Mouse (Mus musculus) large intestine, adult 2 months (tissue): ENCODE measurements around the gene Lrrc51. TPM values are rescaled to one million over a fixed set of nuclear protein-coding genes. Genes with fewer than 3 reads are reported as not detected.

Experiments used
- DNase-seq: peaks from one replicate; pipeline ENCODE4 v3.0.0-alpha.2; 2012; ENCODE audit warnings: low read depth, low spot score
- WGBS: fragments of 180-500 bp; shearing (Covaris S2); methylation state at CpG from one replicate; pipeline ENCODE4 v1.1.7; 2018; 5-methylcytosine and 5-hydroxymethylcytosine counted together
- polyA plus RNA-seq: library from polyadenylated mRNA; depleted of rRNA; stranded (reverse); fragments of >200 nt; gene quantifications from 2 replicates; pipeline ENCODE4 v1.2.3, GENCODE M21; 2012; rRNA removed

The Lrrc51 gene
- 6.3 and 6.8 TPM in 2 replicates for polyA plus RNA-seq

DNA sequence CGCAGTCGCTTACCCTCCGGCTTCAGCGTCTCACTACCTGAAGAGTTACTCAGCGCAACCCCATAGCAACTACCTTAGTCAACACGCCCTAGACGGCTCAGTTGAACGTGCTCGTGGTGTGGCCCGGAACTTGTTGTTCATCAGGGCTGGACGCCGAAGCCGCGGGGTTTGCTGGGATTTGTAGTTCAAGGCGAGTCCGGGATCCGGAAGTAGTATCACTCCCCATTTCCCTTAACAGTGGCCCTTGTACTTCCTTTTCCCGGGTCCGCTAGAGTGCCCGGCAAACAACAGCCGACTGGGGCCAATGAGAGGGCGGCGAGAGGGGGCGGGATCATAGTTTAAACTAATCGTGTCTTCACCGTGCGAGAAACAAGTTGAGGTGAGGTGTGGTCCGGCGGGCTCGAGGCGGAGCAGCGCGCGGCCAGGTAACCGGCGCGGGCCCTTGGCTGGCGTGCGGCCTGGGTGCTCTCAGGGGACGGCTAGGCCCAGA, at the start of gene Lrrc51, which contains the start of gene Numa1:
Gene Lrrc51 (minus strand): TSS at position 145 of the 490 bp plus-strand sequence.
Gene Numa1 (plus strand): TSS at position 361 of the 490 bp plus-strand sequence.
- under 1% methylated on average over 40 of the region's 40 CpGs for WGBS
- peak; percentile 99 for DNase-seq

DNA sequence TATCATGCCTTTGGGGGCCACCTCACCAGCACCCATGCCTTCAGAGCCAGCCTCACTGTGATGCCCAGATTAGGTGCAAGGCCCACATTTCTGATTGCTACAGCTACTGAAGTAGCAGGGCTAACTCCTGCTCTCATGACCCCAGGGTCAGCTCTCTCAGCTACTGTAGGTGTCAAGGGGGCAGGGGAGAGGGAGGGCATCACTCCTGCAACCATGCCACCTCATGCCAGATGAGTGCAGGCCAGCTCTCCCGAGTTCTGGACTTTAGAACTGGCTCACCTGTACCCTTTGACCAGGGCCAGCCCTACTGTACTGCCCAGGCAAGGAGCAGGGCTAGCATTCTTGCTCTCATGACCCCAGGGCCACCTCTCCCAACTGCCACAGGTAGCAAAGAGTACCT, 49.0 kb upstream of the Lrrc51 start:
- no peak for DNase-seq
- WGBS, result 39% methylated on average over 1 of the region's 1 CpGs

DNA sequence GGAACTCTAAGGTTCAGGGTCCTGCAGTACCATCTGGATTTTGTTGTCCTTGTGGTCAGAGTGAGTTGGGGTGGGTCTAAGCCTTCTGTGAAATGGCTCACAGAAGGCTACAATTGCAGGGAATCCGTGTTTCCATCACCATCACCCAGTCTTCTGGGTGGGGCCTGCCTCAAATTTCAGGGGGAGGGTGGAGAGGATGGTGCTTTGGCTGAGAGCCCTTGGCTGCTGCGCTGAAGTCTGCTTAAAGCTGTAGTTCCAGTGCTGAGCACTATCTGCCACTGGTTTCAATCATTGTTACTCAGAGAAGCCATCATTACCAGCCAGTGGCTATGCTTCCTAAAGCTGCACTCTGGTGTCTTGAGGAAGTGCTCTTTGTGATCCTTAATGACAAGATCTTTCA, 40.8 kb upstream of the Lrrc51 start:
- 9% methylated on average over 2 of the region's 2 CpGs for WGBS
- DNase-seq, result no peak

DNA sequence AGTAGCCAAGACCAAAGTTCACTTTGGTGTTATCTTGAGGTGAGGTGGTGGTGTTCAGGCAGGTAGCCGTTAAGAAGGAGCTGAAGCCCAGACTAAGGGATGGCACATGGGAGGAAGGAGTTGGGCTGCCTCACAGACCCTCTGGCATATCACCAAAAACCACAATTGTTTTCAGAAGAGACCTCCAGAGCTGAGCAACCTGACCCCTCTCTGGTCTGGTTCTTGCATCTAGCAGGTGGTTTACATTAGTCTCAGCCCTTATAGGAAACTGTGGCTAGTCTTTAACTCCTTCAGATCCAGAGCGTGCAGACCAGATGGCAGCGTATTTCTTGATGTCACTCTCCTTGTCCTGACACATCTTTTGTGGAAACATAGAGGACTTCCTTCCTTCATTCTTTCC, 40.0 kb upstream of the Lrrc51 start:
- DNase-seq, result no peak
- WGBS, result 59% methylated on average over 3 of the region's 3 CpGs

DNA sequence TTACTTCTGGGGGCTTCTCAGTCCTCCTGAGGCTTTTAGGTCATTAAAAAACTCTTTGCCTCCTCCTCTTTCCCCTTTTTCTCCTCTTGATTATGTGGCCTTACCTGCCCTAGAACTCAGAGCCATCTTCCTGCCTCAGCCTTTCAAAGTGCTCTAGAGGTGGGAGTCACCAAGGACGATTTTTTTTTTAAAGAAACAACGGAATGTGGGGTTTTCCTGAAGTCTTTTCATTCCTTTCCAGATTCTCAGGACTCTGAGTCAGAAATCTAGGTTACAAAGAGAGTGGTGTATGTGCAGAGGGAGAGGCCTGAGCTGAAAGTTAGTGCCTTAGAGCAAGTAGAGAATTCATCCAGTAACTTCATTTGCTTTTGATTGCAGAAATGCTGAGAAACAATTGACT, 38.0 kb upstream of the Lrrc51 start:
- WGBS, result 12% methylated on average over 2 of the region's 2 CpGs
- no peak for DNase-seq

DNA sequence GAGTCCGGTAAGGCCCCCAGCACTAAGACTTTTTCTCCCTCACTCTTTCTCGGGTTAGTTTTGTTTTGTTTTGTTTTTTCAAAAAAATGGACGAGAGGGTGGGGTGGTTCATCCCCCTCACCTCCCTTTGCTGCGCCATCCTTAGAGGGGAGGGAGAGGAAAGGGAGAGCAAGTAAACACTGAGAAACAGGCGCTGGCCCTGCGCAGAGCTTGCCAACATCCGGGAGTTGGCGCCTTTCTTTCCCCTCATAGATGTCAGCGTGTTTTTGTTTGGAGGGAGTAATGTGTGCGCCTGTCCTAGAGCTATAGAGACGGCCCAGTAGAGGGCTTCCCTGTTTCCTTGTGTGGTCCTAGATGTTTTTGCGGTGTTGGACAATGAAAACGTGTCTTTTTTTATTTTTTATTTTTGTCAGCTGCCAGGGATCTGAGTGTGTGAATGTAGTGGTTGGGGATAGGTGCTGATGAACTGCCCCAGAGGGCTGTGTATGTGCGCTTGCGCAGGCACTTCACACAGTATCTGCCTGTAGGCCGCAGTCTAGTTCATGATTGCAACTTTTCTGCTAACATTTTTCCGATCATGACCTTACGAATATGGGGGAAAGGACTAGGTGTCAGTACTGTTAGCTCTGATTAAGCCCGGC, 37.2 kb upstream of the Lrrc51 start:
- no peak for DNase-seq
- under 1% methylated on average over 19 of the region's 19 CpGs for WGBS

DNA sequence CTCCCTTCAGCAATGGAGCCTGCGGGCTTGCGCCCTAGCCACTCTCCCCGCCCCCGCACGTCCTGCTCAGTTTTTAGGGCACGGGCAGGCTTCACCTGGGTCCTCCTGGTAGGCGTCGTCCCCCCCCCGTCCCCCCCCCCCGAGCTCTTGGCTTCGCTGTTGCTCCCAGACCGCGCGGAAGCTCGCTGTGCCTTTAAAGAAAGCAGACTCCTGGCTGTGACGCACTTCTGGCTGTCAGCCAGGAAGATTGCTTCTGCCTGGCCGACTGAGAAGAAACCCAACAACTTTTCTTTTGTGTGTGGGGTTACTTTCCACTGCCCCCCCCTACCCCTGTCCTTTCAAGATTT, 36.7 kb upstream of the Lrrc51 start:
- 1% methylated on average over 17 of the region's 17 CpGs for WGBS
- peak; percentile 94 for DNase-seq

DNA sequence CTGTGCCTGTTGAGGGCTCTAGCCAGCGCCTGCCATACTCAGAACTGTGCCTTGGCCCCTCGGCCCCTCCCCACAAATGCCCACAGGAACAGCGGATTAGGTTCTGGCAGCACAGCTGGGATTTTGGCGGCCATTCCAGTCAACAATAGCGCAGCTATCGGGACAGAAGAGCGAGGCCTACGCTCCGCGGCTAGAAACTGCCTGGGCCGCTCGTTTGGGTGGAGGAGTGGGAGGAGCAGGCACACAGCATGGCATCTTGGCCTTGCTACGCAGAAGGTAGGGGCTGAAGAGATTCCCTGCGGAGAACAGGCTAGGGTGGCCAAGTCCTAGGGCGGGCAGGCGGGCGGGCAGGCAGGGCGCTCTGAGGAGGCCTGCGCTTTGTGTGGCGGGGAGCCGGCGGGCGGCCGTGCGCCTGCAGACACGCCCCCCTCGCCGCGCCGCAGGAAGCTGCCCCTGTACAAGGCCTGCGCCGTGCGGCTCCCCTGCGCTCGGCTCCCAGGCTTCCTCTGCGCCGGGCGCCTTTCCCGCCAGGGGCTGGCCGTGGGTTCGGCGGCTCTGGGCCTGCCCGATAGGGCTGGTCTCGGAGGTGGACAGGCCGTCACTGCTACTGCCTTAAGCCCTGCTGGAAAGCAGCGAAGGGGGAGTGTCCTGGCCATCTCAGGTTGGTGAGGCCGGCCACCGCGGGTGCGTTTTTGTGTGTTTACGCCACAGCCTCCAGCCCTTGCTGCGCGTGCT, 36.2 kb upstream of the Lrrc51 start:
- 0% methylated on average over 49 of the region's 53 CpGs for WGBS
- no peak for DNase-seq

DNA sequence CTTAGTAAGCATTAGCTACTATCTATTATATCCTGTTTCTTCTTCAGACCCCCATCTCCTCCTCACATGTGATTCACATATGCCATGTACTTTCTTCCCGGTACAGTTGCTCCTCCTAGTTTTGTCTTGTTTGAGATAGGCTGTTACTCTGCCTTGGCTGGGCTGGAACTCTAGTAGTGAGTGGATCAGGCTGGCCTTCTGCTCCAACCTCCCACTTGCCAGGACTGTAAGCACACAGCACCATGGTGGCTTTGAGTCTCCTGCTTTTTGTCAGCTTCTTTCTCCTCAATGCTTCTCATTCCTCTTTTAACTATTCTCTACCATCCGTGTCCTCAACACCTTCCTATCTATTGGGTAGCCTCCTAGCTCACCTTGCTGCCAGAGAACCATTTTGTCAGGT, 35.1 kb upstream of the Lrrc51 start:
- DNase-seq, result no peak
- WGBS, result 50% methylated on average over 2 of the region's 2 CpGs

DNA sequence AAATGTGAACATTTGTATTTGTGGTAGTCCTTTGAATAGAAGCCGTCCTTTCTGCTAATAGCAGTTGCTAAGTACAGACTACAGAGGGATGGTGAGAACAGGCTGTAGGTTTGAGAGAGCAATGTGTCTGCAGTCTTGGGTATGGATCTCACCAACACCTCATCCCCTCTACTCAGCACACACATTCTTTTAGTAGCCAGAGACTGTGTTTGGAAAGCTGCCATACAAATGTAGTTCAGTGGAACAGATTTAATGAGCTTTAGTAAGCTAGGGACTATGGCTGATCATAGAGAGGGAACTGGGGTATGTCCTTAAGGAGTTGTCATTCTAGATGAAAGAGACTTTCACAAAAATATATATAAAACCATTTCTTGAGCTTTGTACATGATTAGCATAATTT, 33.6 kb upstream of the Lrrc51 start:
- 95% methylated on average over 1 of the region's 1 CpGs for WGBS
- DNase-seq, result no peak

DNA sequence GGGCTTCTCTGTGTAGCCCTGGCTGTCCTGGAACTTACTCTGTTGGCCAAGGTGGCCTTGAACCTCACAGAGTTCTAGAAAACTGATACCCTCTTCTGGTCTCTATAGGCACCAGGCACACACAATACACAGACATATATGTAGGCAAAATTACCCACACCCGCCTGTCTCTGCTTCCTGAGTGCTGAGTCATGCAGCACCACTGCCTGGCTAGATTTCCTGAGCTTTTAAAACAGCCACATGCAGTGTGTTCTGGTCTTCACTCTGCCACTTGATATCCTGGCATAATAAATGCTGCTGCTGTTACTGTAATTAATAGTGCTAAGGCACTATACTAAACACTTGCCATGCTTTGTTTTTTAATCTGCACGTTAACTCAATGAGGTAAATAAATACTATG, 31.9 kb upstream of the Lrrc51 start:
- DNase-seq, result no peak
- 39% methylated on average over 2 of the region's 2 CpGs for WGBS

DNA sequence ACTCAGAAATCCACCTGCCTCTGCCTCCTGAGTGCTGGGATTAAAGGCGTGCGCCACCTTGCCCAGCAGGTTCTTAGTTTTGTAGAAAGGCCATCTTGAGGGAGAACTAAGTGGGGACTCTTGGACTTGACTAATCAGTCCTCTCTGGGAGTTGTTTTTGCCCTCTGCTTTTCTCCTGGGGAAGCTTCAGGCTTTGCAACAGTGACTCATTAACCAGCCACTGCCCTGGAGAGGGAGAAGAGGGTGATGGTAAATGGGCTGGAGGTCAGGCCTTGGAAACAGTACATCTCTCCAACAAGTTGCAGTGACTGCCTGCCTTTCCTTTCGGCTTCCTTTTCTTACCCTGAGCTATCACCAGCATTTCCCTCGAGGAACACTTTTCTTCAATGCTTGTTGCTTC, 30.9 kb upstream of the Lrrc51 start:
- WGBS, result 47% methylated on average over 4 of the region's 4 CpGs
- no peak for DNase-seq

DNA sequence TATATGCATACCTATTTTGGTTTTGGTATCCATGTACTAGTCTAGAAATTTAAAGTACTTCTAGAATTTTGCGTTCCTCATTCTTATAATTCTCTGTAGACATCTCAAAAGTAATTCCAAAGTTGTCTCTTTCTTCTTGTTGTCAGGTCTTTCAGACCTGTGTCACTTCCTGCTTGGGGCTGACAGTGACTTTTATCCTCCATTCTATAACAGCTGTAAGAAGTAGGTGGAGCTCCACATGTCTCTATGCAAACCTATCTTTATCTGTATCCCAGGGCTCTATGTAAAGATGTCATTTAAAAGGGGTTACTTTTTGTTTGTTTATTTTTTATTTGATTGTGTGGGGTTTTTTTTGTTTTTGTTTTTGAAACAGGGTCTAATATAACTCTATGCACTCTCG, 29.9 kb upstream of the Lrrc51 start:
- no peak for DNase-seq
- WGBS, result 90% methylated on average over 2 of the region's 2 CpGs

DNA sequence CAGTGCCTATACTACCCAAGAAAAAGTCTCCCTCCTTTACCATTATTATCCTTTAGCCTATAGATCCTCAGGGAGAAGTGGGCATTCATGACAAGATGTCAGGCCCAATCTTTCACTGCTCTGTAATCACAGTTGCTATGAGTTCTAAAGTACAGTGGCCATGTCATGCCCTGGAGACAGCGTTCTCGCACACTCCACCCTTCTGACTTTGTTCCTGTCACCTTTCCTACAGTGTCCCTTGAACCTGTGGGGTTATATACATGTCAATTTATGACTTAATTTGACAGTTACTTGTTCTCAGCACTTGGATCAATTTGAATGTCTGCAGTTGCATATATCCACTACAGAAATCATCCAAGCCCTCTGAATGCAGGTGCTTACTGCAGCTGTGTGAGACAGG, 29.1 kb upstream of the Lrrc51 start:
- WGBS, result 39% methylated on average over 2 of the region's 2 CpGs
- DNase-seq, result peak; percentile 64

DNA sequence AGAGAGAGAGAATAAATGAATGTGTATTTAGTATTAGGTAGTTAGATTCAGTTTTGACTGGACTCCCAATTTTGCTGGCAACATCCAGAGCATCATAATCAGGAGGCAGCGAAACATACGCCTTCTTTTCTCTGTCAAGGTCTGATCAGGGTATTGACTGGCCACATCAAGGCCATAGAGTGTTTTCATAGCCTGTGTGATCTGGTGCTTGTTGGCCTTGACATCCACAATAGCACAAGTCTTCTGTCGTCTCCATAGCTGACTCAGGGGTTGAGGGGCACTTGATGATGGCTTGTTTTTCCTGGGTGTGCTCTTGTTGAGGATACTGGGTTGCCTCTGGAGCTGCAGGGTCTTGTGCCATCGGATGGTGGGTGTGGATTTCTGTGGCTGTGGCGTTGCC, 23.2 kb upstream of the Lrrc51 start:
- 88% methylated on average over 5 of the region's 5 CpGs for WGBS
- DNase-seq, result no peak

DNA sequence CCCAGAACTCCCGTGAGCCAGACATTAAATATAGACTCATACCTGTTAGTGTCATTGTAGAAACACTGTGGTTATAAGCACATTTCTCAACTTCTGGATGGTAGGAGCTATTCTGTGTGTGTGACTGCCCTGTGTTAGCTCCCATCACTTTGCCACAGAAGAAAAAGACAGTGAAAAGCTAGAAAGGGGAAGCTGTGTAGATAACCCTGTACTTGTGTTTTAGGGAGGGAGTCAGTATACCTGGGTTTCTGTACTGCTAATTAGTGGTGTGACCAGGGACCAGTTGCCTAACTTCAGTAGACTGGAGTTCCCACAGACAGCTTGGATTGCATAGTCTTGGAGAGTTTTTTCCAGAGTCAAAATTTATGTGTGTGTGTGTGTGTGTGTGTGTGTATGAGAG, 22.8 kb upstream of the Lrrc51 start:
- DNase-seq, result no peak
- 77% methylated on average over 1 of the region's 1 CpGs for WGBS

DNA sequence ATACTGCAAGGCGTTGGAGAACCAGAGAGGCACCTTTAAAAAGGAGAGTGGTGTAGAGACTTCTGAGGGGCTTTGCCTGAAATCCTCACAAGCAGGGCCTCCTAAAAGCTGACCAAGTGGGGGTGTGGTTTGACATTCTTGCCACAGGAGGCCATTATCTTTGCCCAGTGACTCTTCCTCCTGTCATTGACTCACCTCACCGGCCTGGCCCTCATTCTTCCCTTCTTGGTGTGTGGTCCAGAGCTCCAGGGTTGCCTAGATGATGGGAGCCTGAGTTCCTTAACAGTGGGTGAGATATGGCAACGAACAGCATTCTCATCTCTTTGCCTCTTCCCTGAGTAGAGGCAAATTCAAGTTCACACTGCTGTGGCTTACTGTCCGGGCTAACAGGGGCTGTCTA, 22.2 kb upstream of the Lrrc51 start:
- 77% methylated on average over 4 of the region's 4 CpGs for WGBS
- no peak for DNase-seq

DNA sequence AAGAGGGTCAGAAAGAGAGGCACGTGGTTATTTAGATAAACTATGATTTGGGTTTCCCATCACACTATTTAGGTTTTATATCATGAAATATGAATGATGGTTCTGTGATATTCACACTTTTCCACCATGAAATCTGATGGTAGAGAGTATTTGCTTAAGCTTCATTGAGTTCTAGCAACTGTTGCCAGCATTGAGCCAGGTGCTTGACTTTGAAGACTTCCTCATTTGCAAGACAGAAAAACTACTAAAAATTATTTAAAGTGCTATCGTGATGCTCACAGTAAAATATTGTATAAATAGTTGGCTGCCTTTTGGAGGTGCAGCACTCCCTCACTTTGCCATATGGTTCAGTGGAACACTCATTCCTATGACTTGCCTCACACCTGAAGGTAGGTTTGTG, 21.6 kb upstream of the Lrrc51 start:
- DNase-seq, result no peak
- WGBS, result 72% methylated on average over 2 of the region's 2 CpGs

DNA sequence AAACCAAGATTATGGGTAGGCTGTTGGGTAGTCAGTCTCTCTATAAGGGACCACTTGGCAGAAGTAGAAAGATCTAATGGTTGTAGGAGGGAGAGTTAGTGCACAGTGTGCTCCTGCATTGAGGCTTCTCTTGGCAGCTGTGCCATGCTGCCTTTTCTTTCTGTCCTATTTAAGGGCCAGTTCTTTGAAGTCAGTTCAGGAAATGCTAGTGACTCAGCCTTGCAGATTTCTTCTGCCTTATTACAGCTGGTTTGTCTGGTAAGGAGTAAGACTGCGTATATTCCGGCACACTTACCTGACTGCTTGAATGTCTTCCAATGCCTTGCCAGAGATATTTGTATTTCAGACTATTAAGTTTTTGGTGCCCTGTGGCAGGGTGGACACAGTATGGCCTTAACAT, 20.5 kb upstream of the Lrrc51 start:
- 60% methylated on average over 2 of the region's 2 CpGs for WGBS
- no peak for DNase-seq

DNA sequence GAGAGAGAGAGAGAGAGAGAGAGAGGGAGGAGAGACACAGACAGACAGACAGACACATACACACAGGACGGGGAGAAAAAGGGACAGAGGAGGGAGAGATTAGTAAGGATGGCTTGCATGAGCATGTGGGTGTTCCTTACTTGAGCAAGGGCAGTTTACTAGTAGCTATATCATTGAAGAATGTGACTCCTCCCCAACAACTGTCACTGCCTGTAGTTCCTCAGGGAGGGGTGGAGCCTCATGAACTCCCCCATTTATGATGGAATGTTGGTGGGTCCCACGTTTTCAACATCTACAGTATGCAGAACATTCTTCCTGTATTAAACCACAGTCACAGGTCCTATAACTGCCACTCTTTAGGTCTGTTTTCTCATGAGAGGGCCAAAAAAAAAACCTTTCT, 18.4 kb upstream of the Lrrc51 start:
- no peak for DNase-seq
- 47% methylated on average over 2 of the region's 2 CpGs for WGBS

DNA sequence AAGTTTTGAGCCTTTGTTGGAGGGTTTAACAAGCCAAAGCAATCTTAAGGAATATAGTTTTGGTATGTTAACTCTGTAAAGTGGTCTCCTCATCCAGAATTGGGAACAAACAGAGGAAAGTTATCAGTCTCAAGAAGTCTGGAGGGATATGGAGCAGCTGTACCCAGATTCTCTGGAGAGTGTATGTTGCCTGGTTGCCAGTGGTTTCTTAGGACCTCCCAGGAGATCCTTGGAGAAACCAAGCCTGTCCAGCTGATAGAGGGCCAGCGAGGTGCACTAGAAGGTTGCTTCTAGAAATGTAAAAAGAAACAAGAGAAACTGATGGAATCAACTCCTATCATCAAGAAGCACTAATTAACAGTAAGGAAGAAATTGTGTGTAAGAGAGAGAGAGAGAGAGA, 18.0 kb upstream of the Lrrc51 start:
- WGBS, result 75% methylated on average over 1 of the region's 1 CpGs
- no peak for DNase-seq
